Comparison of ENCODE assay signal across 16 mouse cellular contexts in the genomic region with DNA sequence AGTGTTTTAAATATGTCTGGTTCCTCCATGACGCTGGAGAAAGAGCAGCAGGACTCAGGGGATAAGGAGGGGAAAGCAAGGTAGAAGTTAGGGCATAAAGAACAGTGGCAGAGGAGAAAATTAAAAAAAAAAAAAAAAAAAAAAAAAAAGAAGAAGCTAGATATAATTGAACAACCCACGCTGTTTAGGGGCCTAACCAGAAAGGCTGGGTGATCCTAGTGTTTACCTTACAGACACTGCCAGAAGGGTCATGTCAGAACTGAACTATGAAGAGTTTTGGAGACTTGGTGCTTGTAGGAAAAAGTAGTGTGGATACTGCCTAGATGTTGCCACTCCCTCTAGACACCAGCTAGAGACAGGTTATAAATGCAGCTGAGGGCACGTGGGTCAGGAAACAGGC. TPM values are rescaled to one million over a fixed set of nuclear protein-coding genes. Genes with fewer than 3 reads are reported as not detected.
A peak's percentile ranks its signal among the peaks of the same experiment; 100 is the strongest.
DNase-seq lines count a peak whose midpoint lies in the region; ATAC-seq and TF ChIP-seq lines count a peak whose summit lies in the region.
"Had no signal": no experiment of that assay in that cellular context is flagged by ENCODE, and none has a peak within 500 bp of the region (broad histone marks: within the 10 kb centered on the region; RNA-seq: fewer than 3 reads in every experiment).

No protein-coding gene starts in this region.

- no peak for ATAC-seq in hindbrain, embryonic 12.5 days (ENCODE audit: low FRiP score)
- ATAC-seq in midbrain, embryonic 11.5 days (ENCODE audit: low FRiP score), result no peak
- ATAC-seq in kidney, embryonic 16.5 days (ENCODE audit: low FRiP score, low TSS enrichment), result no peak
- ATAC-seq in monocyte, adult 5-6 weeks (replicated peaks; ENCODE audit: insufficient number of reproducible peaks, low FRiP score, low TSS enrichment, poor library complexity, severe bottlenecking), result no peak
- ATAC-seq: liver, postnatal 0 days had no signal

- peaks cover 53% of the 10 kb centered on the region for H3K36me3 ChIP-seq in E14TG2a.4 (ENCODE audit: insufficient read depth, low read length)
- H3K36me3 ChIP-seq in embryonic facial prominence, embryonic 10.5 days (replicated peaks), result no peaks in the 10 kb centered on the region
- H3K36me3 ChIP-seq in hindbrain, embryonic 12.5 days, result no peaks in the 10 kb centered on the region
- no peaks in the 10 kb centered on the region for H3K36me3 ChIP-seq in midbrain, embryonic 11.5 days (ENCODE audit: control insufficient read depth, insufficient read depth, low read length)
- no peaks in the 10 kb centered on the region for H3K36me3 ChIP-seq in kidney, embryonic 16.5 days (ENCODE audit: insufficient read depth, low read length)

- no peaks in the 10 kb centered on the region for H3K9me3 ChIP-seq in E14TG2a.4 (ENCODE audit: low read length)
- H3K9me3 ChIP-seq in embryonic facial prominence, embryonic 10.5 days, result no peaks in the 10 kb centered on the region
- no peaks in the 10 kb centered on the region for H3K9me3 ChIP-seq in hindbrain, embryonic 12.5 days (replicated peaks)
- no peaks in the 10 kb centered on the region for H3K9me3 ChIP-seq in midbrain, embryonic 11.5 days (ENCODE audit: control insufficient read depth, low read length)
- H3K9me3 ChIP-seq in kidney, embryonic 16.5 days (ENCODE audit: low read length), result no peaks in the 10 kb centered on the region

- H3K27me3 ChIP-seq in E14TG2a.4 (ENCODE audit: insufficient read depth, low read length), result no peaks in the 10 kb centered on the region
- H3K27me3 ChIP-seq in embryonic facial prominence, embryonic 10.5 days (replicated peaks; ENCODE audit: low read depth, poor library complexity, severe bottlenecking), result peaks cover 80% of the 10 kb centered on the region
- peaks cover 65% of the 10 kb centered on the region for H3K27me3 ChIP-seq in hindbrain, embryonic 12.5 days
- H3K27me3 ChIP-seq in midbrain, embryonic 11.5 days (ENCODE audit: control insufficient read depth, insufficient read depth, low read length), result peaks cover 46% of the 10 kb centered on the region
- peaks cover 71% of the 10 kb centered on the region for H3K27me3 ChIP-seq in kidney, embryonic 16.5 days (ENCODE audit: insufficient read depth, low read length)

- WGBS in embryonic facial prominence, embryonic 10.5 days, result 27% methylated on average over 3 of the region's 3 CpGs
- 24% methylated on average over 3 of the region's 3 CpGs for WGBS in hindbrain, embryonic 12.5 days
- 12% methylated on average over 3 of the region's 3 CpGs for WGBS in midbrain, embryonic 11.5 days
- WGBS in kidney, embryonic 16.5 days, result 56% methylated on average over 3 of the region's 3 CpGs

- H3K9ac ChIP-seq in hindbrain, embryonic 12.5 days, result peak overlapping the region; percentile 85
- H3K9ac ChIP-seq in midbrain, embryonic 11.5 days (ENCODE audit: low read length), result peak overlapping the region; percentile 91
- no peak overlapping the region for H3K9ac ChIP-seq in kidney, embryonic 16.5 days (replicated peaks; ENCODE audit: low read length)
- H3K9ac ChIP-seq: liver, postnatal 0 days had no signal

- no peak for TF ChIP-seq CTCF in E14TG2a.4 (conservative IDR thresholded peaks at IDR 0.05; ENCODE audit: low read length)

- H3K4me2 ChIP-seq in hindbrain, embryonic 12.5 days (replicated peaks), result peak overlapping the region; percentile 69
- peak overlapping the region; percentile 79 for H3K4me2 ChIP-seq in midbrain, embryonic 11.5 days
- no peak overlapping the region for H3K4me2 ChIP-seq in kidney, embryonic 16.5 days (replicated peaks; ENCODE audit: low read depth, low read length)

- peak overlapping the region; percentile 87; the same call in 1 of the 2 replicates for H3K27ac ChIP-seq in embryonic facial prominence, embryonic 10.5 days (replicated peaks)
- peak overlapping the region; percentile 95; the same call in 1 of the 2 replicates for H3K27ac ChIP-seq in hindbrain, embryonic 12.5 days
- H3K27ac ChIP-seq in midbrain, embryonic 11.5 days (ENCODE audit: low read depth, low read length), result peak overlapping the region; percentile 95; the same call in 1 of the 2 replicates
- no peak overlapping the region for H3K27ac ChIP-seq in kidney, embryonic 16.5 days (ENCODE audit: low read length)

- DNase-seq in embryonic facial prominence, embryonic 10.5 days (ENCODE audit: low spot score), result no peak
- no peak for DNase-seq in midbrain, embryonic 11.5 days (ENCODE audit: low spot score, missing footprints)
- DNase-seq in thymus, postnatal 0 days (ENCODE audit: low spot score), result no peak
- no peak for DNase-seq in kidney, postnatal 14 days
- DNase-seq: heart, adult 11 months; kidney, postnatal 10 days; liver, postnatal 0 days had no signal

- peaks cover 43% of the 10 kb centered on the region for H3K4me1 ChIP-seq in E14TG2a.4 (replicated peaks; ENCODE audit: low read depth, low read length)
- peaks cover 41% of the 10 kb centered on the region for H3K4me1 ChIP-seq in embryonic facial prominence, embryonic 10.5 days
- peaks cover 30% of the 10 kb centered on the region for H3K4me1 ChIP-seq in hindbrain, embryonic 12.5 days
- peaks cover 17% of the 10 kb centered on the region for H3K4me1 ChIP-seq in midbrain, embryonic 11.5 days (ENCODE audit: control insufficient read depth, insufficient read depth, low read length)
- H3K4me1 ChIP-seq in kidney, embryonic 16.5 days (ENCODE audit: insufficient read depth, low read length), result peaks cover 20% of the 10 kb centered on the region

- peak overlapping the region; percentile 92 for H3K4me3 ChIP-seq in E14TG2a.4 (replicated peaks; ENCODE audit: low read length)
- peak overlapping the region; percentile 72 for H3K4me3 ChIP-seq in embryonic facial prominence, embryonic 10.5 days
- H3K4me3 ChIP-seq in hindbrain, embryonic 12.5 days, result peak overlapping the region; percentile 61
- H3K4me3 ChIP-seq in midbrain, embryonic 11.5 days (ENCODE audit: low read depth, low read length), result peak overlapping the region; percentile 70
- no peak overlapping the region for H3K4me3 ChIP-seq in kidney, embryonic 16.5 days (ENCODE audit: low read length)
- H3K4me3 ChIP-seq: megakaryocyte, embryonic 14.5 days had no signal

RNA-seq across cellular contexts. Expression of gene Zic5, which starts 4.0 kb away (rescaled TPM):
- 6.2 and 6.9 TPM in 2 replicates for polyA plus RNA-seq in embryonic facial prominence, embryonic 10.5 days (2016; fragmentation: Nextera tagmentation; extraction: Ambion mirVana)
- polyA plus RNA-seq in hindbrain, embryonic 12.5 days (2016; fragmentation: Nextera tagmentation; extraction: Ambion mirVana), result 18.1 and 25.0 TPM in 2 replicates
- polyA plus RNA-seq in midbrain, embryonic 11.5 days (2014; fragmentation: Nextera tagmentation; extraction: Ambion mirVana), result 14.6 and 15.8 TPM in 2 replicates
- polyA plus RNA-seq in kidney, embryonic 16.5 days (2015; fragmentation: Nextera tagmentation; extraction: Ambion mirVana), result 0.06 and 0.14 TPM in 2 replicates
- polyA plus RNA-seq in thymus, postnatal 0 days (2015; fragmentation: Nextera tagmentation; extraction: Ambion mirVana), result not detected in 2 replicates
- 0.38 TPM in 1 of 3 replicates, not detected in the others for total RNA-seq in monocyte, adult 5-6 weeks (2017)
- total RNA-seq: hematopoietic stem cell, adult 5-6 weeks had no signal
- polyA plus RNA-seq: liver, postnatal 0 days; stomach, embryonic 14.5 days; urinary bladder, adult 2 months had no signal

RNA-seq across cellular contexts. Expression of gene Gm5089, which starts 10.6 kb away (rescaled TPM):
- 0.50 and 0.56 TPM in 2 replicates for polyA plus RNA-seq in embryonic facial prominence, embryonic 10.5 days (2016; fragmentation: Nextera tagmentation; extraction: Ambion mirVana)
- 2.8 and 4.0 TPM in 2 replicates for polyA plus RNA-seq in hindbrain, embryonic 12.5 days (2016; fragmentation: Nextera tagmentation; extraction: Ambion mirVana)
- polyA plus RNA-seq in midbrain, embryonic 11.5 days (2014; fragmentation: Nextera tagmentation; extraction: Ambion mirVana), result 0.62 and 0.64 TPM in 2 replicates
- polyA plus RNA-seq in kidney, embryonic 16.5 days (2015; fragmentation: Nextera tagmentation; extraction: Ambion mirVana), result not detected in 2 replicates
- polyA plus RNA-seq in thymus, postnatal 0 days (2015; fragmentation: Nextera tagmentation; extraction: Ambion mirVana), result not detected in 2 replicates
- total RNA-seq in monocyte, adult 5-6 weeks (2017), result not detected in 3 replicates
- total RNA-seq: hematopoietic stem cell, adult 5-6 weeks had no signal
- polyA plus RNA-seq: liver, postnatal 0 days; stomach, embryonic 14.5 days; urinary bladder, adult 2 months had no signal

RNA-seq across cellular contexts. Expression of gene Zic2, which starts 13.7 kb away (rescaled TPM):
- polyA plus RNA-seq in embryonic facial prominence, embryonic 10.5 days (2016; fragmentation: Nextera tagmentation; extraction: Ambion mirVana), result 2.2 and 2.4 TPM in 2 replicates
- 18.3 TPM in 2 replicates for polyA plus RNA-seq in hindbrain, embryonic 12.5 days (2016; fragmentation: Nextera tagmentation; extraction: Ambion mirVana)
- 5.8 and 6.3 TPM in 2 replicates for polyA plus RNA-seq in midbrain, embryonic 11.5 days (2014; fragmentation: Nextera tagmentation; extraction: Ambion mirVana)
- polyA plus RNA-seq in kidney, embryonic 16.5 days (2015; fragmentation: Nextera tagmentation; extraction: Ambion mirVana), result not detected in 2 replicates
- not detected in 2 replicates for polyA plus RNA-seq in thymus, postnatal 0 days (2015; fragmentation: Nextera tagmentation; extraction: Ambion mirVana)
- not detected in 3 replicates for total RNA-seq in monocyte, adult 5-6 weeks (2017)
- total RNA-seq: hematopoietic stem cell, adult 5-6 weeks had no signal
- polyA plus RNA-seq: liver, postnatal 0 days; stomach, embryonic 14.5 days had no signal

RNA-seq across cellular contexts. Expression of gene Gm10837, which starts 28.9 kb away (rescaled TPM):
- polyA plus RNA-seq in embryonic facial prominence, embryonic 10.5 days (2016; fragmentation: Nextera tagmentation; extraction: Ambion mirVana), result 0.31 TPM in 1 of 2 replicates, not detected in the other
- 0.55 and 0.58 TPM in 2 replicates for polyA plus RNA-seq in hindbrain, embryonic 12.5 days (2016; fragmentation: Nextera tagmentation; extraction: Ambion mirVana)
- polyA plus RNA-seq in midbrain, embryonic 11.5 days (2014; fragmentation: Nextera tagmentation; extraction: Ambion mirVana), result 0.41 and 0.45 TPM in 2 replicates
- not detected in 2 replicates for polyA plus RNA-seq in kidney, embryonic 16.5 days (2015; fragmentation: Nextera tagmentation; extraction: Ambion mirVana)
- polyA plus RNA-seq in thymus, postnatal 0 days (2015; fragmentation: Nextera tagmentation; extraction: Ambion mirVana), result not detected in 2 replicates
- total RNA-seq in monocyte, adult 5-6 weeks (2017), result not detected in 3 replicates
- total RNA-seq: hematopoietic stem cell, adult 5-6 weeks; left cerebral cortex, postnatal 10 days had no signal
- polyA plus RNA-seq: liver, postnatal 0 days; stomach, embryonic 14.5 days; urinary bladder, adult 2 months had no signal
